Mouse (Mus musculus) large intestine, adult 2 months (tissue): ENCODE results near the gene 4921539E11Rik. TPM values are rescaled to one million over a fixed set of nuclear protein-coding genes. Genes with fewer than 3 reads are reported as not detected.
A peak's percentile ranks its signal among the peaks of the same experiment; 100 is the strongest.

Source experiments
- DNase-seq: peaks from one replicate; pipeline ENCODE4 v3.0.0-alpha.2; 2012; ENCODE audit warnings: low read depth, low spot score
- WGBS: fragments of 180-500 bp; shearing (Covaris S2); methylation state at CpG from one replicate; pipeline ENCODE4 v1.1.7; 2018; 5-methylcytosine and 5-hydroxymethylcytosine counted together
- polyA plus RNA-seq: library from polyadenylated mRNA; depleted of rRNA; stranded (reverse); fragments of >200 nt; gene quantifications from 2 replicates; pipeline ENCODE4 v1.2.3, GENCODE M21; 2012

4921539E11Rik gene
- polyA plus RNA-seq, 1 experiment: not detected

DNA sequence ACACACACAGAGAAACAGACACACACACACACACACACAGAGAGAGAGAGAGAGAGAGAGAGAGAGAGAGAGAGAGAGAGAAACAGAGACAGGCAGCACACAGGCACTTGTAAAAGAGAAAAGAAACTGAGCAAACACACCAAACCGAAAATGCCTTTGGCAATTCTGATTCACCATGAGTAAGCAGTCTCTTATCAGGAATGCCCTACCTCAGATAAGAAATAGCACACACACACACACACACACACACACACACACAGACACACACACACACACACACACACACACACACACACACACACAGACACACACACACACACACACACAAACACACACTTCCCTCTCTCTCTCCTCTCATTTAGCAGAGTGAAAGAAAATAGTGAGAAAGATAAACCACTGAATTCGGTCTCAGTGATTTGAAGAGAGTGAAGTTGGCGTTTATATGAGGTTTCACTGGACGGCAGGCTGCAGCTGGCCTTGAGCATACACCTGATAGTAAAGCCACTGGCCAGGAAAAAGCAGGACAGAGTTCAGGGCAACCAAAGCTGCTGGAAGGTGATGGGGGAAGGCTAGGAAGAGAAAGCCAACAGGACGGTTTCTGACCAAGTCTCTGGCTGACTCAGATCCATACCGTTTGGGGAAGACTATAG is 41.1 kb downstream of the 4921539E11Rik start:
- 12% methylated on average over 6 of the region's 6 CpGs for whole genome bisulfite sequencing
- no peak for DNase-seq

DNA sequence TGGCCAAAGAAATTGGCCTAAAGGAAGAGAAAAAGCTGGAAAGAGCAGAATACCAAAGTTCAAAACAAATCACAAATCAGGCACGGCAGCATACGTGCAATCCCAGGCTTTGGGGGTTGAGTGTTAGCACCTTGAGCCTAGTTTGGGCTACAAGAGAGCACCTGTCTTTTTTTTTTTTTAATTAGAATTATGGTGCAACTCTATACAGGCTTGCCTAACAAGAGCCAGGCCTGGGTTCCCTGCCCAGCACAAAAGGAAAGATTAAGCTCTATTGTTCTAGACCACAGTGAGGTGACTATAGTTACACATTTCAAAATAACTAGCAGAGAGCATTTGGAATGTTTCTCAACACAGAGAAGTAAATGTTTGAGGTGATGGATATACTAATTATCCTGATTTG is 42.9 kb downstream of the 4921539E11Rik start:
- DNase-seq: no peak
- WGBS: 90% methylated on average over 2 of the region's 2 CpGs

DNA sequence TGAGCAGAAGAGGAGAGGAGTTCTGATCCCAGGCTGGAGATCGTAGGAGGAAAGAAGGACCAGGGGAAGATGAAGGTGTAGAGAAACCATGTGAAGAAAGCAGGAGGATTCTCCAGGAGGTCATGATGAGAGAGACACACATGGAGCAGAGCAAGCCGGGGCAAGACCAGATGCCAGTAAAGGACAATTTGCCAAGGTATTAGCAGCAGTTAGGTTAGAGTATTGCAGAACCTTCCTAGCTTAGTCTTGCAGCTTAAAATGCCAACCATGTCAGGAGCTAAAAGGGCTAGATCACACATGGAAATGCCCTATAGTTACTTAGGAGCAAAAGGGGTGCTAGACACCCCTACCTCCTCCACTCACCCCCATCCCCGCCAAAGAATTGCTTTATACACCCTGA is 43.4 kb downstream of the 4921539E11Rik start:
- no peak for DNase-seq
- 89% methylated on average over 3 of the region's 3 CpGs for WGBS

DNA sequence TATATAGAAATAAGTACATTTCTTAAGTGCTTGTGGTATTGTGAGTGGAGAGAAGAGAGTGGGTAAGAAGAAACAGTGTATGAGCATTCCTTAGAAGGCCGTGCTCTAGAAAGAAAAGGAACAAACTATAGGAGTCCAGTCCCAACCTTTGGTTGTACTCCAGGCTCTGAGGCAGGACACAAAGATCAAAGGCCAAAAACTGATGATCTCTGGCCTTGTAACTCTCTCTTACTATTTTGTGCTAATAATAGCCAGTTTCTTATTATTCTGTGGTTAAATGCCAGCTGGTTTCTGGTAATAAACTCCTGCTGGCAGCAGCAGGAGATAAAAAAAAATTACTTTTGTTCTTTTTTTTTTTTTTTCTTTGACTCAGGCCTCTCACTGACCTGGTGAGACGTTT is 58.5 kb downstream of the 4921539E11Rik start:
- DNase-seq: no peak

DNA sequence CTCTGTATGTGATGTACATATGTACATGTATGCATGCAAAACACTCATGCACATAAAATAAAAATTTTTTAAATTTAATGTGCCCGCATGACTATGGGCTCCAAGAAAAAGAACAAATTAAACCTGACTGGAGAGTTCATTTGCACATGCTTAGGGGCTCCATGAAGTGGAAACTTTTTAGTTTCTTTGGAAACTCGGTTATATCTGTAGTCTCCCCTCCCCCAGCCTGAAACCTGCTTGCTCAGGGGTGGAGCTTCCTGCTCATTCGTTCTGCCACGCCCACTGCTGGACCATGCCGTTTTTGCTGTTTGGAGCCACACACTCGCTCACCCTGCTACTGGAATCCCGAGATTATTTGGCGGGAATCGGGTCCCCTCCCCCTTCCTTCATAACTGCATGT is 67.8 kb downstream of the 4921539E11Rik start:
- WGBS: 25% methylated on average over 9 of the region's 9 CpGs
- DNase-seq: no peak

More for the DNA sequence above, 58.5 kb downstream of the 4921539E11Rik start:
- WGBS: 76% methylated on average over 2 of the region's 2 CpGs

DNA sequence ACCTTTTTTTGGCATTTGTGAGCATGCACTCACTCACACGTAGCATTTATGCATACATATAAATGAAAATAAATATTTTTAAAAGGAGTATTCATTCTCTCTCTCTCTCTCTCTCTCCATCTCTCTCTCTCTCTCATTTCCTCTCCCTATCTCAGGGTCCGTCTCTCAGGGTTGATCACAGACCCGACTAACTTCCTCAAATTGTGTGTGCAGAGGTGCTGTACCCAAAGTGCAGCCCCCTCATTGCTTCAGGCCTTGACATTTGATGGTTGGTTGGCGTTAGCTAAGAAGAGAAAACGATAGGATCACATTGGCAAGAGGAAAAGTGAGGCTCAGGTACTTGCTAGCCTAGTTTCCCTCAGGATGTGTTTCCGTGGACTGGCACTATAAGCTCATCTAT is 68.9 kb downstream of the 4921539E11Rik start:
- no peak for DNase-seq
- WGBS: 80% methylated on average over 6 of the region's 6 CpGs

DNA sequence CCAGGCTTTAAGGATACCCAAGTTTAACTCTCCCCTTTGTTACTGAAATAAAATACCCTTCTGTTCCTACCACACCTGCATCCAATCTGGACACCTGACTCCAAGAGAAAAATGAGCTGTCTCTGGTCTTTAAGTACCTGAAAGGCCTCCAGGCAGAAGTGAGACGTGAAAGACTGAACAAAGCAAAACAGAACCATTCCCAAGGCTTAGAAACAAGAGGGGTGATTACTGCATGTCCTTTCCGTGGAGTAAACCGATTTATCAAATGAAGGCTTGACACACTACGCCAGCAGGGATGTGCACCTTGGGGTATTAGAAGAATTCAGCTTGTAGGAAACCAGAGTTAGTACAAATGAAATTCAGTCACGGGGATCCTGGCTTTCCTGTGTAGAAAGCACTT is 71.7 kb downstream of the 4921539E11Rik start:
- WGBS: 86% methylated on average over 5 of the region's 5 CpGs
- DNase-seq: no peak

DNA sequence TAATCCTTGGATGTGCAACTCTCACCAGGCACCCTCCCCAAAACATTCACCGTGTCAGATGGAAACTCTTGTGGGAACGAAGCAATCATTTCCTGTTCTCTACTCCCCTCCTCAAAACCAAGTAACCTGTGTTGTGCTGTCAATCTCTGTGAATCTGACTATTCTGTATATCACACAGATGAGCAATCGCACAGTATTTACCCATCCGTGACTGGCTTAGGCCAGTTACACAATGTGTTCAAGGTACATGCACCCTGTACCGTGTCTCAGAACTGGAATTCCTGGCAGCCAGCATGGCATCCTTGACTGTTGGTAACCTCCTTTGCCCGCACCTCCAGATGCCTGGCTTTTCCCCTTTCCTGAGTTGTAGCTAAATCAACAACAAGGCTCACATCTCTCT is 74.6 kb downstream of the 4921539E11Rik start:
- 70% methylated on average over 6 of the region's 6 CpGs for WGBS
- no peak for DNase-seq

DNA sequence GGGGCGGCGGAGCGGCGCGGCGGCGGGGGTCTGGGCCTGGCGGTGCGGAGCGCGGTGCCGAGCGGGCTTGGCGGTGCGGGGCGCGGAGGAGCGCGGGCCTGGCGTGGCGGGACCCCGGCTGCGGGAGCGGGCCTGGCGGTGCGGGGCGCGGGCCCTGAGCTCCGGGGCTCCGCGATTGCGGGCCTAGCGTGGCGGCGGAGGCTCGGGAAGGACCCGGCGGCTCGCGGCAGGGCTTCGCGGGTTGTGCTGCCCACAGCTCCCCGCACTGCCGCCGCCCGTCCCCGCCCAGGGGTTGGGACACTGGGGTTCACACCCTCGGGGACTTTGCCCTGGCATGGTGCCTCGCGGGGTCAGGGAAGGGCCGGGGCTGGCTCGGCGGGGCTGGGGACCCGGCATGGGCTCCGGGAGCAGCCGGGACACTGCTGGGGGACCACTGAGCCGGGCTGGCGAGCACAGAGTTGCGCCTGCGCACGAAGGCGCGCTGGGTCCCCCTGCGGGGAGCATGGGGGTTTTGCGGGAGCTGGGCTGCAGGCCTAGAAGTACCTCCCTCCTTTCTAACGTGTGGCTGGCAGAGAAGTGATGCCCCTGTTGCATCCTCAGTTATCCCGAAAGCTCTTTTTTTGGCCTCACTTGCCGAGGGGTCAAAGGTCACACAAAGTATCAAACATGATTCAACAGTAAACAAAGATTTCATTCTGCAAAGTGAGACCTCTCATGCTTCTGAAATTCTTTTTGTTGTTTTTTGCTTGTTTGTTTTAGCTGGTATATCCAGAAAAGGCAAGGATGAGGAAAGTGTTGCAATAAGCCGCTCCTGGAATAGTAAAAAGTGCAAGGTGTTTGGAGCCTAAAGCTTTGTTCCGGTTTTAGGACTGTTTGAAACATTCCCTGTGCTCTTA is 75.5 kb downstream of the 4921539E11Rik start, which contains the start of gene Slc35d1:
Gene Slc35d1, minus strand, starts transcription at position 240 of the 896 bp plus-strand sequence.
- 2% methylated on average over 69 of the region's 70 CpGs for WGBS
- DNase-seq: peak; percentile 54

DNA sequence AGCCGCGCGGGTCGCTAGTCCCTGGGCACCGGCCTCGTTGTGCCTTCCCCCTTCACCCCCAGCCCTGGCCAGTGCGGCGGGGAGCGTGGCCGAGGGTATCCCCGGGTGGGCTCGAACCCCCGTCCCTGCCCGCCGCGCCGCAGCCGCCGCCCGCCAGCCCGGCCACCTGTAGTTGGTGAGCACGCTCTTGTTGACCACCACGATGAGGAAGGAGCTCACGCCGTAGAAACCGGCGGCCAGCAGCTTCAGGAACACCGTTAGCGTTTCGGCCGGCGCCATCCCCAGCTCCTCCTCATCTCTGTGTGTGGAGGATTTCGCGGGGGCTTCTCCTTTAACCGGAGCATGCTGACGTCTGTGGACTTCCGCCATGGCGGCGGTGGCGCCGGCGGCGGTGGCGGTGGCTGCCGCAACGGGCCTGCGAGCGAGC is 76.2 kb downstream of the 4921539E11Rik start:
- DNase-seq: no peak
- under 1% methylated on average over 48 of the region's 48 CpGs for WGBS

DNA sequence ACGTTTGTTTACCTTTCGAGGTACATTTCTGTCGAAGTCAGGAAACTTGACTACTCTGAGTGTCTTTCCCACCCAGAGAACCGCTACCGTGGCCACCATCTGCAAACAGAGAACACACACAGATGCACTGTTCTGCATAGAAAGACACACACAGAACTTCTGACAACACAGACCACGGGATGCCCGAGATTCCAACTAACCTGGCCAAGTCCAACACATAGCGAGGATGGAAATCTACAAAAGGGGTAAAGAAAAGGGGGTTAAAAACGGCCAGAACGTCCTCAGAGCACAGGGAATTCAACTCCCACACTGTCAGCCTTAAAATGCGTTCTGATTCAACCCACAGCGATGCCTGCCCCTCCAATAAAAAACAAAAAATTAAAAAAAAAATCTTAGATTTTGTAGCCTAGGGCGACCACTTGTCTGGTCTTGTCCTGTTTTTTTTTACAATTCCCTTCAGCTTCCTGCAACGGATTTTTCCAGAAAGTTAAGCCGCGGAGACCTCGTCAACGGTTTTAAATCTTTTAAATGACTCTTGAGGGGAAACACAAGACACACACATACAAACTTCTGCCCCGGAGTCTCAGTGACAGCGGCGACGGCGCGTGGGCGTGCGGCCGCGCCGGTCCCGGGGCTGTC is 76.7 kb downstream of the 4921539E11Rik start:
- no peak for DNase-seq
- WGBS: 2% methylated on average over 30 of the region's 30 CpGs

DNA sequence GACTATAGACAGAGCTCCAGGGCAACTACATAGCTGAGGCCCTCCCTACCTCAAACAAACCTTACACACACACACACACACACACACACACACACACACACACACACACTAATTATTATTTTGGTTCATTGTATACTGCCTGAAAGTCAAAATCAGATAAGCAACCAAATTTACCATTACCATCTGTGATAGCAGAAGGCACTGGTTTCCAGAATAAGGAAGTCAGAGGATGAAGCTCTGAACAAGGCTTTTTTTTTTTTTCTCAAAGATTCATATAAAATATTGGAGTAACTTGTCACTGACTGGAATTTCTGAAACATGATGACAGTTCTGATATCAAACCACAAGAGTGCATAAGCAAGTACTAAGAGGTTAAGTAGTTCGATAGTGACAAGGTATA is 82.1 kb downstream of the 4921539E11Rik start:
- no peak for DNase-seq
- WGBS: 92% methylated on average over 1 of the region's 1 CpGs

DNA sequence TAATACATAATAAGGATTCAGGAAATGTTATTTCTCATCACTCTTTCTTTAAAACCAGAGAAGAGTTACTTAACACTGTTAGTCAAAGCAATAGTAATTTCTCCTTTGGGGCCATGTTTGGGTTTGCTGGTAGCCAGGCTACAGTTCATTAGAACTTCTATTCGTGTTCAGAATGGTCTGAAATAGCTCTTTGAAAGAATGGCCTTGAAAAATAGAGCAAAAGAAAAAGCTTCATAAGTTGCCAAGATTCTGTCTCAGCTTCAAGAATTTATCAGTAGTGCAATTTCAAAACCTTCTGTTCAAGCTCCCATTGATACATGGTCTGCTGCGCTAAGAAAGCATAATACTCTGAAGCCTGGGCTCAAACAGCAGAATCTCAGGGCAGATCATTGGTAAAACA is 87.0 kb downstream of the 4921539E11Rik start:
- DNase-seq: no peak

DNA sequence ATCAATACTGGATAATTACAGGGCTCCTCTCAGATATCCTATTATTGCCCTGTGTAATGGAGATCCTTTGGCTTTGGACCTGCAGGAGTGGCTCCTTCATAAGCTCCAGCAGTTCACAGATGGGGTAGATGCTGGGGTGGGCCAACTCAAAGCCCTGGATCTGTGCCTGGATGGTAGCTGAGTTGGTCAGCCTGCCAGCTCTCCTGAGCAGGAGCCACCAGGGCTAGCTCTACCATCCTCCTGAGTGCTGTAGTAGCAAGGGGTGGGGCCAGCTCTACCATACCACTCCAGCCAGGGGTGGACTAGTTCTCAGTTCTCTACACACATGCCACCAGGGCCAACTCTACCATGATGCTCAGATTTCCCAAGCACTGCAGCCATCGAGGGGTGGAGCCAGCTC is 90.6 kb downstream of the 4921539E11Rik start:
- DNase-seq: no peak
- 85% methylated on average over 1 of the region's 1 CpGs for WGBS

More for the DNA sequence above, 87.0 kb downstream of the 4921539E11Rik start:
- 84% methylated on average over 2 of the region's 2 CpGs for WGBS

DNA sequence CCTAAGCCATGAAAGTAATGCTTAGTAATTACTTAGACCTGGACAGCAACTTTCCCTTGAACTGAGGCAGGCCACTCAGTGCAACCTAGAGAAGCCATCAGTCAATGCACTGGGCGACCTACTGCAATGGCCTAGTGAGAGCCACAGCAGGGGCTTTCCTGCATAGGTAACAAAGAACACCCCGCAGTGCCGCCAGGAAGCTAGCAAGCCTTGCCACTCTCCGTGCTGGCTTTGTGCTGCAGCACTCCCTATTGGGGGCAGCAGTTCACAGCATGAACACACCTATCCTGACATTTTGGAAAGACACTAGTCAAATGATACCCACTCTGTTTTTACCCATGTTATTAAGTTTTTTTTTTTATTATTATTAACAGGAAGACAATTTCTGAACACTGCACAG is 91.6 kb downstream of the 4921539E11Rik start:
- 84% methylated on average over 4 of the region's 4 CpGs for WGBS
- no peak for DNase-seq

DNA sequence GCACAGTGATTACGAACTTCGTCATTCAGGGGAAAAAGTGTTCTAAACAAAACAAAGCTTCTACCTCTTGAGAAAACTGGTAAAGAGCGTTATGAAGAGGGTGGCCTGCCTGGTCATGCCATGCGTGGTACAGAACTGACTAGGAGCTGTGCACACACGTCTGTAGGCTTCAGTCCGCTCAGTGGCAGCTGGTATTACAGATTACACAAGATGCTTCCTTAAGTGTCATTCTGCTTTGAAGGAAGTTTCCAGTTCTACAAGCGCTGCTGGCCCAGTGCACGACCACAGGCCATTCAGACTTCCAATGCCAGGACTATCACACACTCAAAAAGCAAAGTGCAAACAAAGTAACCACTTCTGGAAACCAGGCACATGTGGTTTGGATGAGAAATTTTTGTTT is 93.3 kb downstream of the 4921539E11Rik start:
- 90% methylated on average over 8 of the region's 8 CpGs for WGBS
- DNase-seq: no peak

DNA sequence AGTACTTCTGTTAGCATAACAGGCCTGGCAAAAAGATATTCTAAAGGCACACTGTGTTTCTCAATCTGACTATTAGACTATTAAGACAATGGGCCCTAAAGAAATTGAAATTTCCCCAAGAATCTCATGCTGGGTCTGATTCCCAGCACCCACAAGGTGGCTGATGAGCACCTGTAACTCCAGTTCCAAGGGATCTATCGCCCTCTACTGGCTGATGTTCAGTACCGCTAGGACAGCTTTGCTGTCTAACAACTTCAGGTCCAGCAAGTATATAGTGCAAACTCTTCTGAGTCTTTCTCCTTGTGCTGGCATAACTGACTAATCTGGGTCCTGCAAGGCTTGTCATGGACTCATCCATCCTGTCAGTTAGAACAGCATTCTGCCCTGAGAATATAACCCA is 98.2 kb downstream of the 4921539E11Rik start:
- 92% methylated on average over 2 of the region's 2 CpGs for WGBS
- DNase-seq: no peak

DNA sequence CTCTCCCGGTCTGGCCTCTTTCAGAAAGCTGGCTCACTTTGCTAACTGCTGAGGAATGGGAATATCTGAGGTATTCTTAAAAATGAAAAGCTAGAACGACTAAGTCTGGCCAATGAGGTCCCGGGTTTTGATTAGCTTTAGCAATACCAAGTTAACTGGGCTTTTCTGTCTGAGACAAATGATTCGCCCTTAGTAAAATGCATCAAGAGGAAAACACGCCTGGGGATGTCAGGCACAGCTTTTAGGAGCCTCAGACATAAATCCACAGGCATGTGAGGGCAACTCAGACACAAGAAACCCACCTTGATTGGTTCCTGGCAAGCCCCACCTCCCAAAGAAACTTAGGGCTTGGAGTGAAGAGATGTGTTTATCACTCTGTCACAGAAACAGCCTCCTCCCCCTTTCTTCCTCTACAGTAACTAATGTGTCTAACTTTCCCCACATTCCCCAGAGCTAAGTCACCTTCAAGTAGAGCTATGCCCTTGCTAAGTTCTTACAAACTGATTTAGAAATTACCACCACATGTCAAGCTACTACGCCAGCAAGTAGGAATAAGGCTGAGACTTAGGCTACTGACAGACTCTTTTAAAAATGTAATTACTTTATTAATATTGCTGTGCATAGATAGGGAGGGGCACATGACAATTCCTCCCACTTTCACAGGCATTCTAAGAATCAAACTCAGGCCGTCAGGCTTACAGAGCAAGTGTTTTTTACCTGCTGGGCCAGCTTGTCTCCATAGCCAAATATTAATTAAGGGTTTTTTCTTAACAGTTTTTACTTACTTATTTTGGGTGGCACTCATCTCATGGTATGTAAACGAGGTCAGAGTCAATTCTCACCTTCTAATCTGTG is 101.7 kb downstream of the 4921539E11Rik start:
- 87% methylated on average over 8 of the region's 8 CpGs for WGBS

More for the DNA sequence above, 101.7 kb downstream of the 4921539E11Rik start:
- DNase-seq: no peak
